Mouse (Mus musculus) erythroblast, embryonic 14.5 days (primary cell): ENCODE results near the gene Il4i1.

Source experiments
- GATA1 ChIP-seq: IDR thresholded peaks from 2 replicates; pipeline ENCODE4 v1.6.1; 2012; ENCODE audit warnings: low read length, inconsistent platforms, mixed read lengths
- TAL1 ChIP-seq: IDR thresholded peaks from 3 replicates; pipeline ENCODE4 v1.6.1; 2012; ENCODE audit warnings: low read length, inconsistent platforms, mixed read lengths

GRCm38 (mm10) chr7:44862434-44862833, 46.2 kb downstream of the Il4i1 start:
- TF ChIP-seq GATA1, result no peak
- TF ChIP-seq TAL1, result no peak
